Mouse (Mus musculus) heart, embryonic 14.5 days (tissue): Measurements from ENCODE around the gene Serpinb1a. TPM values are rescaled to one million over a fixed set of nuclear protein-coding genes. Genes with fewer than 3 reads are reported as not detected.

ENCODE experiments used
- ATAC-seq: fragments of 200-750 bp; cut with Nextera tagmentation; 2 replicates; pipeline ENCODE4 v1.8.0; 2017; ENCODE audit warnings: low read depth, moderate TSS enrichment; ENCODE audit not compliant: insufficient number of reproducible peaks, insufficient read depth, low FRiP score
- H3K27ac ChIP-seq, 2 experiments: fragments of 200-500 bp in 1 of 2; fragments of 300-500 bp in 1 of 2; sonication (generic) in 1 of 2; replicated peaks in 1 of 2; 2 replicates each; pipeline ENCODE4 v1.5.1; 2012 to 2014; ENCODE audit warnings: low read depth in 2 of 2, low read length in 2 of 2, control low read depth in 1 of 2, mild to moderate bottlenecking in 1 of 2, mixed read lengths in 1 of 2; ENCODE audit not compliant: control insufficient read depth in 1 of 2, insufficient read depth in 1 of 2
- H3K27me3 ChIP-seq: fragments of 300-500 bp; sonication (generic); 2 replicates; pipeline ENCODE4 v1.6.1; 2014; ENCODE audit warnings: mild to moderate bottlenecking, low read length, control low read depth; ENCODE audit not compliant: control insufficient read depth, insufficient read depth
- H3K36me3 ChIP-seq: fragments of 300-500 bp; sonication (generic); 2 replicates; pipeline ENCODE4 v1.6.1; 2014; ENCODE audit warnings: mild to moderate bottlenecking, control low read depth, low read length, mixed read lengths; ENCODE audit not compliant: control insufficient read depth, insufficient read depth
- H3K4me1 ChIP-seq, 2 experiments: fragments of 200-500 bp in 1 of 2; fragments of 300-500 bp in 1 of 2; sonication (generic) in 1 of 2; 2 replicates each; pipeline ENCODE4 v1.6.1; 2012 to 2014; ENCODE audit warnings: low read length in 2 of 2, control low read depth in 1 of 2, mixed read lengths in 1 of 2; ENCODE audit not compliant: control insufficient read depth in 2 of 2, insufficient read depth in 2 of 2
- H3K4me2 ChIP-seq: fragments of 300-500 bp; sonication (generic); 2 replicates; pipeline ENCODE4 v1.6.1; 2014; ENCODE audit warnings: mild to moderate bottlenecking, low read length
- H3K4me3 ChIP-seq, 2 experiments: fragments of 200-500 bp in 1 of 2; fragments of 300-500 bp in 1 of 2; sonication (generic) in 1 of 2; 2 replicates each; pipeline ENCODE4 v1.5.1; 2012 to 2014; ENCODE audit warnings: low read length in 2 of 2, mild to moderate bottlenecking in 2 of 2, control low read depth in 1 of 2, low read depth in 1 of 2, moderate library complexity in 1 of 2; ENCODE audit not compliant: control insufficient read depth in 1 of 2, insufficient read depth in 1 of 2
- H3K9ac ChIP-seq: fragments of 300-500 bp; sonication (generic); 2 replicates; pipeline ENCODE4 v1.6.1; 2014; ENCODE audit warnings: mild to moderate bottlenecking, low read length
- H3K9me3 ChIP-seq: fragments of 300-500 bp; sonication (generic); 2 replicates; pipeline ENCODE4 v1.6.1; 2016; ENCODE audit warnings: low read length, control low read depth; ENCODE audit not compliant: control insufficient read depth
- WGBS: fragments of 180-500 bp; shearing (Covaris S2); extraction: QIAGEN DNeasy Blood & Tissue Kit; methylation state at CpG from one replicate; pipeline ENCODE4 v1.1.7; 2014; 5-methylcytosine and 5-hydroxymethylcytosine counted together
- polyA plus RNA-seq: library from polyadenylated mRNA; unstranded; fragments of >200 nt; fragmentation: Nextera tagmentation; extraction: Ambion mirVana; gene quantifications from 2 replicates; pipeline ENCODE4 v1.2.1, GENCODE M21; 2014

The Serpinb1a gene
- polyA plus RNA-seq, 1 experiment from 2014 or later: 7.7 TPM

GRCm38 (mm10) chr13:32839314-32839713 lies 11.7 kb downstream of the Serpinb1a start:
- H3K4me1 ChIP-seq: no peaks in the 10 kb centered on the region
- H3K4me3 ChIP-seq: no peak overlapping the region
- H3K27ac ChIP-seq: no peak overlapping the region
- no peaks in the 10 kb centered on the region for H3K9me3 ChIP-seq
- no peak overlapping the region for H3K9ac ChIP-seq
- no peaks in the 10 kb centered on the region for H3K27me3 ChIP-seq
- 33% methylated on average over 1 of the region's 1 CpGs for WGBS
- no peak for ATAC-seq
- no peak overlapping the region for H3K4me2 ChIP-seq
- no peaks in the 10 kb centered on the region for H3K36me3 ChIP-seq

GRCm38 (mm10) chr13:32834513-32834912 lies 16.5 kb downstream of the Serpinb1a start:
- no peak for ATAC-seq
- no peak overlapping the region for H3K27ac ChIP-seq
- no peak overlapping the region for H3K4me2 ChIP-seq
- H3K27me3 ChIP-seq: no peaks in the 10 kb centered on the region
- no peak overlapping the region for H3K9ac ChIP-seq
- no peaks in the 10 kb centered on the region for H3K9me3 ChIP-seq
- H3K36me3 ChIP-seq: no peaks in the 10 kb centered on the region
- H3K4me1 ChIP-seq: no peaks in the 10 kb centered on the region
- H3K4me3 ChIP-seq: no peak overlapping the region
- 88% methylated on average over 5 of the region's 5 CpGs for WGBS

DNA sequence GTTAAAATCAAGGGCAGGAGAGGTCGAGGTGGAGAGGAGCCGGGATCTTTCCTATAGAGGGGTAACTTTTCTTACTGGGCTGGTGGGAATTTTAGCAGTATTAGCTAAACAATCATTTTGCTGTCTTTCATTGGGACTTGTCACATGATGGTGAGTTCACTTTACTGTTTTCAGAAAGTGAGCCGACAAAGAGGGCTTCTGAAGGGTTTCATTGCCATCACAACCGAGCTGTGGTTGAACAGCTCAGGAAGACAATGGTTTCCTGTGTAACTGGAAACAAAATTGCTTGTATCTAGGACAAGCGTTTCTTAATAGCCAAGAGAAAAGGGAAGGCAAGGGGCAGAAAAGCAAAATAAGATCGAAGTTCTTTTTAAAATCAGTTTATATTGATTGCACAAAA lies 17.7 kb downstream of the Serpinb1a start:
- WGBS: 70% methylated on average over 6 of the region's 6 CpGs
- ATAC-seq: no peak

DNA sequence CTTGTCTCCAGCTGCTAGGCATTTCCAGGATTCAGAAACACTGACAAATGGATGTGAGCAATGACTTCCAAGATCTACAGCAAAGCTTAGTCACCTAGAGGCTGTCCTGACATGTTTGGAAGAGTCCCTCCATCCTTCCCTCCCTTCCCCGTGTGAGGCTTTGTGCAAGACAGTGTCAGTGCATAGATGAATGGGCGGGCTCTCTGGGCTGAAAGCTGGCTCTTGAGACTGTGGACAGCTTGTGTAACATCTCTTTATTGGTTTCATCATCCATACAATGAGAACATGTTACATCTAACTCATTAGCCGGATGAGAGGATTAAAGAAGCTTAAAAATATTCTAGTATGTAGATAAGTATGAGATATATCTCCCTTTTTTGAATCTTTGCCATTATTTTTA lies 18.2 kb downstream of the Serpinb1a start:
- no peaks in the 10 kb centered on the region for H3K27me3 ChIP-seq
- H3K36me3 ChIP-seq: no peaks in the 10 kb centered on the region
- no peak overlapping the region for H3K4me3 ChIP-seq
- no peaks in the 10 kb centered on the region for H3K9me3 ChIP-seq
- no peak overlapping the region for H3K4me2 ChIP-seq
- WGBS: 71% methylated on average over 3 of the region's 3 CpGs
- H3K27ac ChIP-seq: no peak overlapping the region
- no peaks in the 10 kb centered on the region for H3K4me1 ChIP-seq
- no peak for ATAC-seq
- H3K9ac ChIP-seq: no peak overlapping the region

More for the DNA sequence above, 17.7 kb downstream of the Serpinb1a start:
- Histone ChIP-seq H3K4me1 (no peaks in the 10 kb centered on the region), H3K27ac (no peak overlapping the region), H3K27me3 (no peaks in the 10 kb centered on the region), H3K9me3 (no peaks in the 10 kb centered on the region), H3K36me3 (no peaks in the 10 kb centered on the region), H3K4me2 (no peak overlapping the region), H3K9ac (no peak overlapping the region), H3K4me3 (no peak overlapping the region)

GRCm38 (mm10) chr13:32831505-32832273 lies 19.3 kb downstream of the Serpinb1a start:
- Histone ChIP-seq H3K36me3 (no peaks in the 10 kb centered on the region), H3K9me3 (no peaks in the 10 kb centered on the region), H3K27ac (no peak overlapping the region), H3K27me3 (no peaks in the 10 kb centered on the region), H3K9ac (no peak overlapping the region), H3K4me2 (no peak overlapping the region), H3K4me3 (no peak overlapping the region), H3K4me1 (no peaks in the 10 kb centered on the region)
- 68% methylated on average over 3 of the region's 3 CpGs for WGBS
- no peak for ATAC-seq

GRCm38 (mm10) chr13:32828886-32829285 lies 22.1 kb downstream of the Serpinb1a start:
- H3K27ac ChIP-seq: no peak overlapping the region
- no peaks in the 10 kb centered on the region for H3K4me1 ChIP-seq
- ATAC-seq: no peak
- H3K9ac ChIP-seq: no peak overlapping the region
- no peaks in the 10 kb centered on the region for H3K9me3 ChIP-seq
- H3K4me3 ChIP-seq: no peak overlapping the region
- H3K27me3 ChIP-seq: no peaks in the 10 kb centered on the region
- no peaks in the 10 kb centered on the region for H3K36me3 ChIP-seq
- no peak overlapping the region for H3K4me2 ChIP-seq
- 41% methylated on average over 4 of the region's 4 CpGs for WGBS

GRCm38 (mm10) chr13:32827951-32828350 lies 23.0 kb downstream of the Serpinb1a start:
- WGBS: 52% methylated on average over 4 of the region's 4 CpGs
- H3K27ac ChIP-seq: no peak overlapping the region
- H3K9ac ChIP-seq: no peak overlapping the region
- no peak overlapping the region for H3K4me2 ChIP-seq
- H3K4me1 ChIP-seq: no peaks in the 10 kb centered on the region
- H3K4me3 ChIP-seq: no peak overlapping the region
- no peaks in the 10 kb centered on the region for H3K9me3 ChIP-seq
- H3K36me3 ChIP-seq: peaks cover 7% of the 10 kb centered on the region; the same call in 1 of the 2 replicates
- H3K27me3 ChIP-seq: no peaks in the 10 kb centered on the region
- no peak for ATAC-seq
